Mouse (Mus musculus): ENCODE results near the gene Calhm2. TPM values are rescaled to one million over a fixed set of nuclear protein-coding genes. Genes with fewer than 3 reads are reported as not detected.
"Not testable (repeated sequence)": the region's sequence is repeated elsewhere in the genome, so short reads cannot be mapped to it uniquely, and the experiment has no call there.

Gene Calhm2
- polyA plus RNA-seq, 1 experiment from 2014 or later: 6.1 TPM

DNA sequence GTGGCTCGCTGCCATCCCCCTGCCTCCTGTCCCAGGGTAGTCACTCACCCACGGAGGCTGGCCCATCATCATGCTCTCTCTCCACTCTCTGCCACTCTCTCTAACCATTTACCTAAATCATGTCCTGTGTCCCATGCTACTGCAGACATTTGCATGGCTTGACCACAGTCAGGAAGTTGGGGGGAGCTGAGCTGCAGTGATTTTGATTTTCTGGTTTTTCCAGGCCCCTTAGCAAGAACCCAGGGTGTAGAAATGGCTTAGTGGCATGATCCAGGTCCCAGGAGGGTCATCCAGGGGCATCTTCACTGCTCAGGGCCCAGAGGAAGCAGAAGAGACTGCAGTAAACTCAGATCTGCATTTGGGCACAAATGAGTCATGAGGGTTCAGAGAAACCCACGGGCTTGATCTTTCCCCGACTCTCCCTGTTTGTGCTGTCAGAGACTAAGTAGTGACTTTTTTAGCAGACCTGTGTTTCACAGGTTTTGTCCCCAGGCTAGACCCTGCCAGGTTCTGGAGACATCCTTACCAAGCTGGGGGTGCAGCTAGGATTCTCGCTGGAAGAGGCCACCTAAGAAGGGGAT, 10.3 kb upstream of the Calhm2 start:
- no peak for ATAC-seq (ENCODE audit: insufficient number of reproducible peaks, insufficient read depth, low FRiP score, low TSS enrichment)
- no peaks in the 10 kb centered on the region for H3K36me3 ChIP-seq
- no peak overlapping the region for H3K4me2 ChIP-seq (replicated peaks)
- no peaks in the 10 kb centered on the region for H3K9me3 ChIP-seq
- 0 out of 2 replicates have a peak, but pooled peaks cover 3% of the 10 kb centered on the region for H3K27me3 ChIP-seq
- no peak overlapping the region for H3K4me3 ChIP-seq
- H3K27ac ChIP-seq: no peak overlapping the region
- WGBS: 75% methylated on average over 5 of the region's 5 CpGs
- H3K4me1 ChIP-seq: 0 out of 2 replicates have a peak, but pooled peaks cover 4% of the 10 kb centered on the region
- no peak overlapping the region for H3K9ac ChIP-seq

DNA sequence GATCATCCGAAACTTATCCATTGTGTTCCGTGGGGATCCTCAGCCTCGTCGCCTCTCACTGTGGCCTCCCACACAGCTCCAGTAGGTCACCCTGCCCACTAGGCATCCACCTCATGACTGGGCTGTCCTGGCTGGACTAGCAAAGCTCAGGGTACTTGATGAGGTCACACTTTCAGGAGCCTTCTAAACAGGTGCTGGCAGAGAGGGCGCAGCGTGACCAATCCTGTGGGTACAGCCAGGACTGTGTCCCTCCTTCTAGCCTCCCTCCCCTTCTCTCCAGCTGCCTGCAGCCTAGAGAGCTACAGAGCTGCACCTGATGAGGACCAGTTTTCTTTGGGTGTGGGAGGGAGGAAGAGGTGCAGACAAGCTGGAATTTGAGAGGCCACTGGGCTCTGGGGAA, 6.1 kb upstream of the Calhm2 start, which contains the start of gene Calhm1:
TSS of gene Calhm1 (minus strand) at position 101 of the 400 bp plus-strand sequence.
- ATAC-seq (ENCODE audit: insufficient number of reproducible peaks, insufficient read depth, low FRiP score, low TSS enrichment): no peak
- no peaks in the 10 kb centered on the region for H3K36me3 ChIP-seq
- no peaks in the 10 kb centered on the region for H3K9me3 ChIP-seq
- no peak within 1 kb of the TSS for H3K27ac ChIP-seq
- H3K4me1 ChIP-seq: no peaks in the 10 kb centered on the region
- H3K27me3 ChIP-seq: 0 out of 2 replicates have a peak, but pooled peaks cover 3% of the 10 kb centered on the region
- 88% methylated on average over 6 of the region's 6 CpGs for WGBS
- H3K4me3 ChIP-seq: no peak within 1 kb of the TSS
- no peak within 1 kb of the TSS for H3K9ac ChIP-seq
- H3K4me2 ChIP-seq (replicated peaks): no peak within 1 kb of the TSS

DNA sequence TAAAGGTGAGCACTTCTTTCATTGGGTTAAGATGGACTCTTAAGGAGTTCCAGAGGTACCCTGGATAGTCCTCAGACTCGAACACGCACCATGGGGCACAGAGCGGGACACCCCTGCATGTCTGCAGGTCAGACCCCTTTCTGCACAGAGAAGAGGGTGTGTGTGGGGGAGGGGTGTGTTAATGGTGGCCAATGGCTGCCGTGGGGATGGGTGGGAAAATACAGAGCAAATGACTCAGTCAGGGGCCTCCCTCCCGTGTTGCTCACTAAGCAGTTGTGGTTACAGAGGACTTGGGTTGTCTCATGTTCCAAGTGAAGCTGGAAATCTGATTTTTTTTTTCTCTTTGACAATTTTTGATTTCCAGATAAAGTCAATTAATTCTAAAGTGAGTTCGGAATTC, 4.3 kb upstream of the Calhm2 start:
- Histone ChIP-seq H3K9ac (no peak overlapping the region), H3K27me3 (0 out of 2 replicates have a peak, but pooled peaks cover 3% of the 10 kb centered on the region), H3K9me3 (no peaks in the 10 kb centered on the region), H3K27ac (no peak overlapping the region), H3K4me1 (peaks cover 15% of the 10 kb centered on the region), H3K36me3 (no peaks in the 10 kb centered on the region), H3K4me2 (replicated peaks) (no peak overlapping the region), H3K4me3 (no peak overlapping the region)
- WGBS: 81% methylated on average over 6 of the region's 6 CpGs
- ATAC-seq (ENCODE audit: insufficient number of reproducible peaks, insufficient read depth, low FRiP score, low TSS enrichment): no peak

DNA sequence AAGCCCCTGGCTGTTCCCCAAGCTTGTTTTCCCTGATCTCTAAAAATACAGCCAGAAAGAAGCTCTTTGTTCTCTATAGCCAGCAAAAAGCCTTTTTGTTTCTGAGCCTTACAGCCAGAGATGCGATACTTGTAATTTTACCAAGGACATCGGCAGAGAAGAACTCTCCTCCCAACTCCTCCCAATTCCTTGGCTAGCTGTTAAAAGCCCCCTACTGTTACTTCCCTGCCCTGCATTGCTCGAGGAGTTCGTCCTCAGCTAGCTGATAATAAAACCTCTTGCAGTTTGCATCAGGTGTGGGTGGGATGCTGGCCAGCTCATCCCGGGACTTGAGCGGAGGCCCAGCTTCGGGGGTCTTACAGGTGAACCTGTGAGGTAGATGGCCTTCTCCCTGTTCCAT, 1.5 kb upstream of the Calhm2 start:
- H3K27ac ChIP-seq; H3K4me3 ChIP-seq; H3K36me3 ChIP-seq; ATAC-seq (ENCODE audit: insufficient number of reproducible peaks, insufficient read depth, low FRiP score, low TSS enrichment); H3K27me3 ChIP-seq; H3K4me2 ChIP-seq (replicated peaks); H3K9me3 ChIP-seq; H3K9ac ChIP-seq: not testable (repeated sequence)
- H3K4me1 ChIP-seq: peaks cover 28% of the 10 kb centered on the region
- WGBS: 36% methylated on average over 7 of the region's 7 CpGs

DNA sequence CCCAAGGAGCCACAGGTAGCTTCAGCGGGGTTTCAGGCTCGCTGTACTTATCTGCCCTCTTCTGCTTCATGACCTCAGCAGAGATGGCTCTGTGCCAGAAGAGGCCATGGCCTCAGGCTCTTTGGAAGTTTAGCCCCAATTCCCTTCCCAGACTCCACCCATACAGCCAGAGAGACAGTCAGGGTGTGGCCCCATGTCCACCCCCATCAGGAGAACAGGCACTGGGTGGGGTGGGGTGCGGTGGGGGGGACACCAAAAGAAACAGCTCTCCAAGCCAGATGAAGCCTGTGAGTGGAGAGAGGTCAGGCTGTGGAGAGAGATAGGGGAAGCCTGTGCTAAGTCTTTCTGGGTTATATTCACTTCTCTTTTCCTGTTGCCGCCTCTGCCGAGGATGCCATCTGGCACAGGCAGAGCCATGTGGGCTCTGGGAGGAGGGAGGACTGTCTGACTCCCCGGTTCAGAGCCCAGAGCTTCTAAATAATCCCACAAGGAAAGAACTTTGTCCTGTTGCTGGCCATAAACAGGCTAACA, 978 bp downstream of the Calhm2 start:
- Histone ChIP-seq H3K4me2 (replicated peaks) (peak overlapping the region; percentile 57), H3K4me1 (peaks cover 28% of the 10 kb centered on the region), H3K27ac (peak overlapping the region; percentile 83), H3K36me3 (peaks cover 15% of the 10 kb centered on the region), H3K9ac (peak overlapping the region; percentile 62), H3K4me3 (peak overlapping the region; percentile 37), H3K27me3 (no peaks in the 10 kb centered on the region), H3K9me3 (no peaks in the 10 kb centered on the region)
- no peak for ATAC-seq (ENCODE audit: insufficient number of reproducible peaks, insufficient read depth, low FRiP score, low TSS enrichment)
- 34% methylated on average over 6 of the region's 6 CpGs for WGBS

DNA sequence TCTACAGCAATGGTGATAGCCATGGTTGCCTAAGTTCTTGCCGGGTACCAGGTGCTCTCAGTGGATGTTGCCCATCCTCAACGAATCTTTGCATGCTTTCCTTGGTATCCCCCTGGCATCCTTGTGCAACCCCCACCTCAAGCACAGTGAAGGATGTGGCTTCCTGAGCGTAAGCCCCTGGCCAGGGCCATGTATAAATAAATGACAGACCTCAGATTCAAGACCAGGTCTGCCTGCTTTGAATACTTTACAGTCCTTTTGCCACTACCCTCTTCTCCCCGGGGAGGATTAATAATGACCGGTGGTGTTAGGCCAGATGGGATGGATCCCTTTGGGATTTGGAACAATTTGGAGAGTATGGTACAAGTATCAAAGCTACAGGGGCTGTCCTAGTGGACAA, 1.9 kb downstream of the Calhm2 start:
- no peak for ATAC-seq (ENCODE audit: insufficient number of reproducible peaks, insufficient read depth, low FRiP score, low TSS enrichment)
- Histone ChIP-seq H3K27ac (no peak overlapping the region), H3K4me3 (no peak overlapping the region), H3K9me3 (no peaks in the 10 kb centered on the region), H3K4me1 (peaks cover 28% of the 10 kb centered on the region), H3K27me3 (no peaks in the 10 kb centered on the region), H3K36me3 (peaks cover 19% of the 10 kb centered on the region), H3K4me2 (replicated peaks) (no peak overlapping the region; the same call in 1 of the 2 replicates), H3K9ac (no peak overlapping the region)
- WGBS: 82% methylated on average over 5 of the region's 5 CpGs

DNA sequence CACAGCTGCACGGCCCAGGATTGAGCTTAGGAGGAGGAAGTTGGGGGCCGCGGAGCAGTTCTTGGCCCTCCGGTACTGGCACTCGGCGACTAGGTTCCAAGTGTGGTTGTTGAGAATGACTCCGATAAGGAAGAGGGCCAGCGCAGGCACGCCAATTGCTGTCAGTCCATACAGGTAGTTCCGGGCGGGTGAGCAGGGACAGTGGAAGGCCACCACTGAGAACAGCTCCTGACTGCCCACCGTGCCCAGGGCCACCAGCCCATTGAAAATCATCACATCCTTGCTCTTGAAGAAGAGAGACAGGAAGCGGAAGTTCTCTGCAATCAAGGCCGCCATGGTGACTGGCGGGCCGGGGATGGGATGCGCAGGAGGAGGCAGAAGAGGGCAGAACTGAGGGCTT, 2.5 kb downstream of the Calhm2 start:
- no peak for ATAC-seq (ENCODE audit: insufficient number of reproducible peaks, insufficient read depth, low FRiP score, low TSS enrichment)
- Histone ChIP-seq H3K36me3 (peaks cover 23% of the 10 kb centered on the region), H3K27ac (no peak overlapping the region), H3K4me3 (no peak overlapping the region), H3K27me3 (no peaks in the 10 kb centered on the region), H3K4me2 (replicated peaks) (no peak overlapping the region), H3K9ac (no peak overlapping the region), H3K9me3 (no peaks in the 10 kb centered on the region), H3K4me1 (peaks cover 28% of the 10 kb centered on the region)
- WGBS: 86% methylated on average over 17 of the region's 17 CpGs

DNA sequence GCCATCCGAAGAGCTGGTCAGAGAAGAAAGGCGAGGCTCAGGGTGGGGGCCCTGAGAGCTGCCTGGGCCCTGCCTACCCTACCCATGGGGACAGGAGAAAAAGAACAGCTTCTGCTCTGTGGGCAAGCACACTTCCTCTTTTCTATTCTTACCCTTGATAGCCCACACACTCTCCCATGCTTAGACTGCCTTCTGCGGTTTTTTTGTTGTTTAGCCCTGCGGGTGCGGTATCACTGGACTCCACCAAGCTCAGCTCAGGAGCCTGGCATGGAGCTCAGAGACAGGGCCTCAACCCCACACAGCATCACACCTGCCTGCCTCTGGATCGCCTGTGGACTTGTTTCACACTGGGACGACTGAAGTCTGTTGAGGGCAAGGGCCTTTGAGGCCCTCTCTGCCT, 4.9 kb downstream of the Calhm2 start:
- H3K27me3 ChIP-seq: no peaks in the 10 kb centered on the region
- no peak overlapping the region for H3K9ac ChIP-seq
- H3K4me2 ChIP-seq (replicated peaks): no peak overlapping the region
- H3K4me3 ChIP-seq: no peak overlapping the region
- ATAC-seq (ENCODE audit: insufficient number of reproducible peaks, insufficient read depth, low FRiP score, low TSS enrichment): no peak
- 90% methylated on average over 7 of the region's 7 CpGs for WGBS
- H3K27ac ChIP-seq: no peak overlapping the region
- H3K36me3 ChIP-seq: peaks cover 47% of the 10 kb centered on the region
- H3K4me1 ChIP-seq: peaks cover 19% of the 10 kb centered on the region
- H3K9me3 ChIP-seq: no peaks in the 10 kb centered on the region

DNA sequence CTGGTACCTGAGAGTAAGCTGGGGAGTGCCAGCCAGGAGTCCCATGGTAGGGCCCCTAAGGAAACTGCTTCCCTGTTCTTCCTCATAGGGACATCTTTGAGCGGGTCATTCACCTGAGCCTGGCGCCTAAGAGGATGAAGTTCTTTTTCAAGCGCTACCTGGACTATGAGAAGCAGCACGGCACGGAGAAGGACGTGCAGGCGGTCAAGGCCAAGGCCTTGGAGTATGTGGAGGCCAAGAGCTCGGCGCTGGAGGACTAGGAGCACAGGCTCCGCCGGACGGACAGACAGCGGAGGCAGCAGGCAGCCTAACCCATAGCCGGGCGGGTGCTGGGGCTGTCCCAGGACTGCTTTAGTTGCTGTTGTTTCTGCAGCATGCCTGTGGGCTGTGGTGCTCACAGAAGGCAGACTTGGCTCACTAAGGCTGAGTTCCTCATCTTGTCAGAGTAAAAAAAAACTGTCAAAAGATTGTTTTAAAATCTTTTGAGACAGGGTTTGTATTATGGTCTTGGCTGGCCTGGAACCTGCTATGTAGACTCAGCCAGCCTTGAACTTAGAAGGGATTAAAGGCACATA, 7.5 kb downstream of the Calhm2 start:
- Histone ChIP-seq H3K27ac (no peak overlapping the region), H3K4me3 (no peak overlapping the region), H3K9me3 (no peaks in the 10 kb centered on the region), H3K36me3 (peaks cover 68% of the 10 kb centered on the region), H3K4me1 (no peaks in the 10 kb centered on the region), H3K9ac (no peak overlapping the region), H3K27me3 (no peaks in the 10 kb centered on the region), H3K4me2 (replicated peaks) (no peak overlapping the region)
- no peak for ATAC-seq (ENCODE audit: insufficient number of reproducible peaks, insufficient read depth, low FRiP score, low TSS enrichment)
- WGBS: 95% methylated on average over 15 of the region's 15 CpGs

DNA sequence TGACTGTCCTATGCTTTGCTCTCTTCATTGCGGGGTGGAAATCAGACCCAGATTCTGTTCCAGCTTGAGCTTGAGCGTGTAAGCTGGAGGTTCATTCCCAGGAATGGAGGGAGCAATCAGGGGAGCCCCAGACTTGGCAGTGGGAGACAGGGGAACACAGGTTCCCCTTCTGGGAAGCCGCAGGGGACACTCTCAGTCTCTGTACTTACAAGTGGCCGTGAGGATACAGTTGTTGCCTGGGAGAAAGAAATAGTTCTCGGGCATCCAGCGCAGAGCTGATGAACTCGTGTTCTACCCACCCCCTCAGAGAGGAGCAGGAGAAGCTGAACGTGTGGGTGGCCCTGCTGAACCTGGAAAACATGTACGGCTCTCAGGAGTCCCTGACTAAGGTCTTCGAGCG, 9.3 kb downstream of the Calhm2 start:
- Histone ChIP-seq H3K4me3 (no peak overlapping the region), H3K4me1 (no peaks in the 10 kb centered on the region), H3K9ac (no peak overlapping the region), H3K27me3 (no peaks in the 10 kb centered on the region), H3K4me2 (replicated peaks) (no peak overlapping the region), H3K27ac (no peak overlapping the region), H3K9me3 (no peaks in the 10 kb centered on the region), H3K36me3 (peaks cover 79% of the 10 kb centered on the region)
- no peak for ATAC-seq (ENCODE audit: insufficient number of reproducible peaks, insufficient read depth, low FRiP score, low TSS enrichment)
- 89% methylated on average over 11 of the region's 11 CpGs for WGBS

DNA sequence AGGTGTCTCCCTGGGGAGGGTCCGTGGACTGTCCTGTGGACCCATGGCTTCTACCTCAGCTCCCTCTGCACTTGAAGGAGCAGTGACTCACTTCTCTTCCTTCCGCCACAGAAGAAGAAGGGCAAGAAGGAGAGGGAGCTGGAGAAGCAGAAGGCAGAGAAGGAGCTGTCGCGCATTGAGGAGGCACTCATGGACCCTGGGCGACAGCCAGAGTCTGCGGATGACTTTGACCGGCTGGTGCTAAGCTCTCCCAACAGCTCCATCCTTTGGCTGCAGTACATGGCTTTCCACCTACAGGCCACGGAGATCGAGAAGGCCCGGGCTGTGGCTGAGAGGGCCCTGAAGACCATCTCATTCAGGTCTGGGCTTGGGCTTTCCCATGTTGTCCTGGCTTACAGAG, 9.9 kb downstream of the Calhm2 start:
- peaks cover 75% of the 10 kb centered on the region for H3K36me3 ChIP-seq
- H3K4me3 ChIP-seq: no peak overlapping the region
- H3K9ac ChIP-seq: no peak overlapping the region
- 93% methylated on average over 10 of the region's 10 CpGs for WGBS
- H3K4me2 ChIP-seq (replicated peaks): no peak overlapping the region
- H3K4me1 ChIP-seq: no peaks in the 10 kb centered on the region
- H3K9me3 ChIP-seq: no peaks in the 10 kb centered on the region
- no peaks in the 10 kb centered on the region for H3K27me3 ChIP-seq
- no peak for ATAC-seq (ENCODE audit: insufficient number of reproducible peaks, insufficient read depth, low FRiP score, low TSS enrichment)
- H3K27ac ChIP-seq: no peak overlapping the region

DNA sequence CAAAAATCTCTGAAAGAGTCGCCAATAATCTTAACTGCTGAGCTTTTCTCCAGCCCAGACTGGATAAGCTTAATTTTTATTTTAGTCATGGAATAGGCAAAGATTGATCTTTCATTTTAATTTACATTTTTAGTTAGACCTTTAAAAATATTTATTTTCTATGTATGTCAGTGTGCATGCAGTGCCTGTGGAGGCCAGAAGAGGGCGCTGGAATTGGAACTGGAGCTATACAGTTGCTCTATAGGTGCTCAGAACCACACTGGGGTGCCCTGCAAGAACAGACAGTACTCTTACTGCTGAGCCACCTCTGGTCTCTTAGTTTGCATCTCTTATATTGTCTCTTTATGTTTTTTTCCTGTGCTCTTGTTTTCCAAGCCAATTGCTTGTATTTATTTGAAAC, 15.3 kb downstream of the Calhm2 start:
- H3K36me3 ChIP-seq: peaks cover 57% of the 10 kb centered on the region
- no peaks in the 10 kb centered on the region for H3K9me3 ChIP-seq
- H3K27me3 ChIP-seq: no peaks in the 10 kb centered on the region
- no peak overlapping the region for H3K27ac ChIP-seq
- no peak overlapping the region for H3K4me3 ChIP-seq
- H3K4me1 ChIP-seq: no peaks in the 10 kb centered on the region
- no peak for ATAC-seq (ENCODE audit: insufficient number of reproducible peaks, insufficient read depth, low FRiP score, low TSS enrichment)
- no peak overlapping the region for H3K9ac ChIP-seq
- WGBS: 18% methylated on average over 2 of the region's 2 CpGs
- H3K4me2 ChIP-seq (replicated peaks): no peak overlapping the region

Measured in embryonic facial prominence, embryonic 12.5 days (tissue).